Mouse (Mus musculus): Measurements from ENCODE around the gene Cmss1.

DNA sequence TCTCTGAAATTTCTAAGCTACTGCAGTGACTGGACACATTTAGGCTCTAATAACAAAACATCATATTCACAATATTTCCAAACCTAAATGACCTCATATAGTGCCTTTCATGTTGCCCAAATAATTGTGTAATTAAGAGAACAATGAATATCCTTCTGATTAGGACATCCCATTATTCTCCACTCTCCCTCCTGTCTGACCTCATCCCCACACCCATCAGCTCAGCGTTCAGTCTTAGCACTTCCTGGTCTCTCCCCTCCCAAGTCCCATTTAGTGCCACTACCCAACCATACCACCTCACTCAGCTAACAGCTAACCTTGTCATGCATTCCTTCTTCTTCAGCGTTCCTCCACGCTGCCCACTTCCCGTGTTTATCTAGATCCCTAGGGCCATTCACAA, 123.8 kb downstream of the Cmss1 start:
- TF ChIP-seq CTCF (IDR thresholded peaks at IDR 0.05; ENCODE audit: borderline replicate concordance, extremely low read depth, insufficient read depth, insufficient read length), result no peak
- no peak for TF ChIP-seq POLR2A (IDR thresholded peaks at IDR 0.05; ENCODE audit: borderline replicate concordance, extremely low read depth, insufficient read depth, insufficient read length, poor library complexity, severe bottlenecking)
